Mouse (Mus musculus): ENCODE measurements around the gene S1pr5. TPM values are rescaled to one million over a fixed set of nuclear protein-coding genes. Genes with fewer than 3 reads are reported as not detected.

The S1pr5 gene
- polyA plus RNA-seq (2012; rRNA removed), result 0.10 TPM in 2 replicates

GRCm38 (mm10) chr9:21248326-21248725 lies at the start of gene S1pr5:
S1pr5 (minus strand) TSS chr9:21248443.

GRCm38 (mm10) chr9:21291022-21291787 lies 43.0 kb upstream of the S1pr5 start, which contains the start of gene Cdkn2d:
Cdkn2d (minus strand) TSS chr9:21291407.

GRCm38 (mm10) chr9:21287571-21288402 lies 39.5 kb upstream of the S1pr5 start, which contains the start of gene Kri1:
Kri1 (minus strand) TSS chr9:21287969.

GRCm38 (mm10) chr9:21265000-21265561 lies 16.8 kb upstream of the S1pr5 start, which contains the start of gene Atg4d:
Atg4d (plus strand) TSS chr9:21265293.

GRCm38 (mm10) chr9:21238733-21239464 lies 9.3 kb downstream of the S1pr5 start, which contains the start of gene Keap1:
Keap1 (minus strand) TSS chr9:21239361.

Other genes with a start within 250 kb of the S1pr5 start
- 26.8 and 27.0 TPM in 2 replicates for gene Mrpl4, start 245.7 kb downstream of the S1pr5 start, polyA plus RNA-seq (2012; rRNA removed)
- gene Icam1, start 232.5 kb downstream of the S1pr5 start, polyA plus RNA-seq (2012; rRNA removed), result 10.1 and 10.5 TPM in 2 replicates
- 20.4 and 20.9 TPM in 2 replicates for gene Icam4, start 219.1 kb downstream of the S1pr5 start, polyA plus RNA-seq (2012; rRNA removed)
- 0.29 and 0.32 TPM in 2 replicates for gene Icam5, start 216.4 kb downstream of the S1pr5 start, polyA plus RNA-seq (2012; rRNA removed)
- gene Zglp1, start 181.3 kb downstream of the S1pr5 start, polyA plus RNA-seq (2012; rRNA removed), result 0.14 TPM in 1 of 2 replicates, not detected in the other
- gene Gm49373, start 175.3 kb downstream of the S1pr5 start, polyA plus RNA-seq (2012; rRNA removed), result 0.42 TPM in 2 replicates
- gene Fdx1l, start 174.8 kb downstream of the S1pr5 start, polyA plus RNA-seq (2012; rRNA removed), result 25.0 and 27.6 TPM in 2 replicates
- gene Gm38431, start 156.4 kb downstream of the S1pr5 start, polyA plus RNA-seq (2012; rRNA removed), result 1.0 and 1.2 TPM in 2 replicates
- 14.5 and 16.7 TPM in 2 replicates for gene Raver1, start 156.4 kb downstream of the S1pr5 start, polyA plus RNA-seq (2012; rRNA removed)
- 7.8 and 8.0 TPM in 2 replicates for gene Tyk2, start 117.2 kb downstream of the S1pr5 start, polyA plus RNA-seq (2012; rRNA removed)
- 88.6 and 96.9 TPM in 2 replicates for gene Cdc37, start 98.5 kb downstream of the S1pr5 start, polyA plus RNA-seq (2012; rRNA removed)
- 1.5 and 1.6 TPM in 2 replicates for gene Pde4a, start 82.7 kb downstream of the S1pr5 start, polyA plus RNA-seq (2012; rRNA removed)
- 17.2 and 17.3 TPM in 2 replicates for gene Keap1, start 9.1 kb downstream of the S1pr5 start, polyA plus RNA-seq (2012; rRNA removed)
- gene Atg4d, start 16.9 kb upstream of the S1pr5 start, polyA plus RNA-seq (2012; rRNA removed), result 28.1 and 29.4 TPM in 2 replicates
- 16.4 and 19.3 TPM in 2 replicates for gene Kri1, start 39.5 kb upstream of the S1pr5 start, polyA plus RNA-seq (2012; rRNA removed)
- gene Cdkn2d, start 43.0 kb upstream of the S1pr5 start, polyA plus RNA-seq (2012; rRNA removed), result 50.5 and 57.7 TPM in 2 replicates
- 0.45 and 0.55 TPM in 2 replicates for gene Ap1m2, start 63.9 kb upstream of the S1pr5 start, polyA plus RNA-seq (2012; rRNA removed)
- gene Slc44a2, start 72.3 kb upstream of the S1pr5 start, polyA plus RNA-seq (2012; rRNA removed), result 13.5 and 14.8 TPM in 2 replicates
- gene Ilf3, start 119.4 kb upstream of the S1pr5 start, polyA plus RNA-seq (2012; rRNA removed), result 18.1 and 20.1 TPM in 2 replicates
- 21.2 and 22.9 TPM in 2 replicates for gene Qtrt1, start 163.4 kb upstream of the S1pr5 start, polyA plus RNA-seq (2012; rRNA removed)
- 27.2 and 33.8 TPM in 2 replicates for gene Dnm2, start 176.5 kb upstream of the S1pr5 start, polyA plus RNA-seq (2012; rRNA removed)